Mouse (Mus musculus) limb, embryonic 14.5 days (tissue): Measurements from ENCODE around the gene Col23a1. TPM values are rescaled to one million over a fixed set of nuclear protein-coding genes. Genes with fewer than 3 reads are reported as not detected.

ENCODE experiments used
- ATAC-seq: fragments of 200-750 bp; cut with Nextera tagmentation; 2 replicates; pipeline ENCODE4 v1.8.0; 2017; ENCODE audit warnings: low read depth, moderate number of reproducible peaks, moderate TSS enrichment; ENCODE audit not compliant: low FRiP score
- DNase-seq: peaks from one replicate; pipeline ENCODE4 v3.0.0-alpha.2; 2015; ENCODE audit warnings: low spot score
- H3K27ac ChIP-seq: fragments of 300-500 bp; sonication (generic); replicated peaks from 2 replicates; pipeline ENCODE4 v1.5.1; 2014; ENCODE audit warnings: low read depth, mild to moderate bottlenecking, low read length, moderate library complexity, mixed read lengths
- H3K27me3 ChIP-seq: fragments of 300-500 bp; sonication (generic); 2 replicates; pipeline ENCODE4 v1.6.1; 2014; ENCODE audit warnings: low read length, mixed read lengths; ENCODE audit not compliant: control insufficient read depth, insufficient read depth
- H3K36me3 ChIP-seq: fragments of 300-500 bp; sonication (generic); 2 replicates; pipeline ENCODE4 v1.6.1; 2014; ENCODE audit warnings: mild to moderate bottlenecking, low read length, moderate library complexity, mixed read lengths; ENCODE audit not compliant: control insufficient read depth, insufficient read depth
- H3K4me1 ChIP-seq: fragments of 300-500 bp; sonication (generic); 2 replicates; pipeline ENCODE4 v1.6.1; 2014; ENCODE audit warnings: antibody characterized with exemption, low read length, mixed read lengths; ENCODE audit not compliant: control insufficient read depth, insufficient read depth
- H3K4me2 ChIP-seq: fragments of 300-500 bp; sonication (generic); replicated peaks from 2 replicates; pipeline ENCODE4 v1.6.1; 2014; ENCODE audit warnings: low read depth, mild to moderate bottlenecking, low read length, moderate library complexity; ENCODE audit not compliant: severe bottlenecking
- H3K4me3 ChIP-seq: fragments of 300-500 bp; sonication (generic); replicated peaks from 2 replicates; pipeline ENCODE4 v1.5.1; 2014; ENCODE audit warnings: low read length
- H3K9ac ChIP-seq: fragments of 300-500 bp; sonication (generic); 2 replicates; pipeline ENCODE4 v1.6.1; 2014; ENCODE audit warnings: mild to moderate bottlenecking, low read depth, low read length, moderate library complexity; ENCODE audit not compliant: severe bottlenecking
- H3K9me3 ChIP-seq: fragments of 300-500 bp; sonication (generic); 2 replicates; pipeline ENCODE4 v1.6.1; 2016; ENCODE audit warnings: low read length; ENCODE audit not compliant: control insufficient read depth
- POLR2A ChIP-seq: fragments of 200-500 bp; IDR thresholded peaks from 2 replicates; pipeline ENCODE4 v1.8.0; 2012; ENCODE audit warnings: inconsistent platforms, mild to moderate bottlenecking, moderate library complexity, borderline replicate concordance; ENCODE audit not compliant: insufficient read depth, insufficient read length; ENCODE audit errors: extremely low read depth
- WGBS: fragments of 180-500 bp; shearing (Covaris S2); extraction: QIAGEN DNeasy Blood & Tissue Kit; methylation state at CpG from one replicate; pipeline ENCODE4 v1.1.7; 2014; 5-methylcytosine and 5-hydroxymethylcytosine counted together
- polyA plus RNA-seq, 2 experiments: library from polyadenylated mRNA; depleted of rRNA in 1 of 2; stranded (reverse) in 1 of 2; unstranded in 1 of 2; fragments of >200 nt; fragmentation: Nextera tagmentation in 1 of 2; extraction: Ambion mirVana in 1 of 2; gene quantifications; 2 replicates each; pipeline versions ENCODE4 v1.2.1 to v1.2.3; 2012 to 2014

Gene Col23a1
- polyA plus RNA-seq, 2 experiments, result 28.0 to 29.4 TPM

GRCm38 (mm10) chr11:51622971-51623491 lies 333.3 kb downstream of the Col23a1 start:
- WGBS, result 91% methylated on average over 7 of the region's 7 CpGs
- Histone ChIP-seq H3K4me1 (peaks cover 9% of the 10 kb centered on the region), H3K4me3 (no peak overlapping the region), H3K27ac (no peak overlapping the region), H3K9me3 (no peaks in the 10 kb centered on the region), H3K4me2 (no peak overlapping the region), H3K27me3 (no peaks in the 10 kb centered on the region), H3K36me3 (peaks cover 60% of the 10 kb centered on the region), H3K9ac (no peak overlapping the region)
- no peak for DNase-seq
- ATAC-seq, result no peak
- no peak for TF ChIP-seq POLR2A

- H3K4me3 ChIP-seq, result no peak overlapping the region
- DNase-seq (no peak), ATAC-seq (no peak)
- no peaks in the 10 kb centered on the region for H3K27me3 ChIP-seq
- TF ChIP-seq POLR2A, result no peak
- no peaks in the 10 kb centered on the region for H3K9me3 ChIP-seq
- peaks cover 9% of the 10 kb centered on the region; the same call in 1 of the 2 replicates for H3K4me1 ChIP-seq
- H3K36me3 ChIP-seq, result peaks cover 72% of the 10 kb centered on the region
- H3K9ac ChIP-seq, result no peak overlapping the region
- no peak overlapping the region for H3K4me2 ChIP-seq
- 74% methylated on average over 5 of the region's 5 CpGs for WGBS
- no peak overlapping the region for H3K27ac ChIP-seq
Measured at GRCm38 (mm10) chr11:51625187-51625820, 335.6 kb downstream of the Col23a1 start.

GRCm38 (mm10) chr11:51627425-51627824 lies 337.7 kb downstream of the Col23a1 start:
- H3K27ac ChIP-seq, result no peak overlapping the region
- TF ChIP-seq POLR2A, result no peak
- H3K4me2 ChIP-seq, result no peak overlapping the region
- DNase-seq (no peak), ATAC-seq (no peak)
- no peaks in the 10 kb centered on the region for H3K27me3 ChIP-seq
- H3K4me1 ChIP-seq, result no peaks in the 10 kb centered on the region
- no peaks in the 10 kb centered on the region for H3K9me3 ChIP-seq
- H3K4me3 ChIP-seq, result no peak overlapping the region
- WGBS, result 93% methylated on average over 9 of the region's 9 CpGs
- H3K36me3 ChIP-seq, result peaks cover 65% of the 10 kb centered on the region
- no peak overlapping the region for H3K9ac ChIP-seq

- Histone ChIP-seq H3K4me1 (no peaks in the 10 kb centered on the region), H3K27me3 (no peaks in the 10 kb centered on the region), H3K27ac (no peak overlapping the region), H3K4me3 (no peak overlapping the region), H3K4me2 (no peak overlapping the region), H3K36me3 (peaks cover 61% of the 10 kb centered on the region), H3K9me3 (no peaks in the 10 kb centered on the region), H3K9ac (no peak overlapping the region)
- no peak for TF ChIP-seq POLR2A
- ATAC-seq, result no peak
- 89% methylated on average over 8 of the region's 8 CpGs for WGBS
- no peak for DNase-seq
Measured at GRCm38 (mm10) chr11:51627907-51628306, 338.2 kb downstream of the Col23a1 start.

- H3K27ac ChIP-seq, result no peak overlapping the region
- H3K9ac ChIP-seq, result no peak overlapping the region
- no peaks in the 10 kb centered on the region; the same call in 1 of the 2 replicates for H3K4me1 ChIP-seq
- 82% methylated on average over 15 of the region's 15 CpGs for WGBS
- no peaks in the 10 kb centered on the region for H3K27me3 ChIP-seq
- no peak for TF ChIP-seq POLR2A
- H3K4me3 ChIP-seq, result no peak overlapping the region
- no peak for ATAC-seq
- peaks cover 42% of the 10 kb centered on the region for H3K36me3 ChIP-seq
- H3K4me2 ChIP-seq, result no peak overlapping the region
- no peak for DNase-seq
- no peaks in the 10 kb centered on the region for H3K9me3 ChIP-seq
Measured at GRCm38 (mm10) chr11:51629651-51630314, 340.1 kb downstream of the Col23a1 start.
